In genomic region chr11:96975511-96976378, GRCm38 (mm10) we compare ENCODE assay signal across 9 mouse cellular contexts. TPM values are rescaled to one million over a fixed set of nuclear protein-coding genes. Genes with fewer than 3 reads are reported as not detected.
DNase-seq lines count a peak whose midpoint lies in the region; ATAC-seq and TF ChIP-seq lines count a peak whose summit lies in the region.
"Had no signal": no experiment of that assay in that cellular context is flagged by ENCODE, and none has a peak within 500 bp of the region (broad histone marks: within the 10 kb centered on the region; RNA-seq: fewer than 3 reads in every experiment).

No protein-coding gene starts in this region.

- WGBS in liver, adult 2 months, result 42% methylated on average over 10 of the region's 10 CpGs
- 72% methylated on average over 10 of the region's 10 CpGs for WGBS in hindbrain, embryonic 15.5 days
- WGBS in neural tube, embryonic 12.5 days, result 81% methylated on average over 10 of the region's 10 CpGs

- peaks cover 14% of the 10 kb centered on the region for H3K4me1 ChIP-seq in liver, adult 2 months (ENCODE audit: control insufficient read depth, insufficient read depth, low read length)
- peaks cover 40% of the 10 kb centered on the region for H3K4me1 ChIP-seq in brown adipose tissue, adult 24 weeks (ENCODE audit: control insufficient read depth, insufficient read depth, insufficient read length, low read length)
- peaks cover 46% of the 10 kb centered on the region for H3K4me1 ChIP-seq in hindbrain, embryonic 15.5 days (replicated peaks)
- H3K4me1 ChIP-seq in neural tube, embryonic 12.5 days, result peaks cover 27% of the 10 kb centered on the region

- H3K27me3 ChIP-seq in liver, adult 2 months (ENCODE audit: control insufficient read depth, insufficient read depth, low read length), result no peaks in the 10 kb centered on the region
- no peaks in the 10 kb centered on the region for H3K27me3 ChIP-seq in hindbrain, embryonic 15.5 days
- no peaks in the 10 kb centered on the region for H3K27me3 ChIP-seq in neural tube, embryonic 12.5 days (replicated peaks)

- no peak overlapping the region for H3K4me3 ChIP-seq in liver, adult 2 months (ENCODE audit: insufficient read depth, low read depth, low read length)
- H3K4me3 ChIP-seq in brown adipose tissue, adult 24 weeks (ENCODE audit: insufficient read depth, low read depth, low read length), result peak overlapping the region; percentile 96
- peak overlapping the region; percentile 92 for H3K4me3 ChIP-seq in hindbrain, embryonic 15.5 days
- peak overlapping the region; percentile 90; the same call in 1 of the 2 replicates for H3K4me3 ChIP-seq in neural tube, embryonic 12.5 days

- H3K36me3 ChIP-seq in liver, adult 2 months (ENCODE audit: control insufficient read depth, insufficient read depth, low read length), result no peaks in the 10 kb centered on the region
- H3K36me3 ChIP-seq in hindbrain, embryonic 15.5 days, result no peaks in the 10 kb centered on the region
- H3K36me3 ChIP-seq in neural tube, embryonic 12.5 days, result no peaks in the 10 kb centered on the region

- H3K27ac ChIP-seq in liver, adult 2 months (replicated peaks; ENCODE audit: insufficient read depth, low read depth, low read length), result peak overlapping the region; percentile 98
- peak overlapping the region; percentile 94 for H3K27ac ChIP-seq in brown adipose tissue, adult 24 weeks (replicated peaks; ENCODE audit: low read depth, low read length)
- H3K27ac ChIP-seq in hindbrain, embryonic 15.5 days (replicated peaks), result peak overlapping the region; percentile 99
- no peak overlapping the region; the same call in 1 of the 2 replicates for H3K27ac ChIP-seq in neural tube, embryonic 12.5 days

- no peak for TF ChIP-seq CTCF in liver, adult 2 months (IDR thresholded peaks at IDR 0.05; ENCODE audit: low read depth, low read length)

- H3K4me2 ChIP-seq in hindbrain, embryonic 15.5 days, result peak overlapping the region; percentile 67
- H3K4me2 ChIP-seq in neural tube, embryonic 12.5 days (replicated peaks), result peak overlapping the region; percentile 76

- no peak for ATAC-seq in hindbrain, embryonic 15.5 days (ENCODE audit: low FRiP score, low read depth)
- no peak for ATAC-seq in neural tube, embryonic 12.5 days (ENCODE audit: low FRiP score, low read depth)

- H3K79me2 ChIP-seq in liver, adult 2 months (ENCODE audit: control insufficient read depth, insufficient read depth, low read length), result peaks cover 19% of the 10 kb centered on the region; the same call in 1 of the 2 replicates

- TF ChIP-seq POLR2A in liver, adult 2 months (IDR thresholded peaks at IDR 0.05; ENCODE audit: extremely low read depth, insufficient read depth, low read length), result no peak

- H3K9me3 ChIP-seq in hindbrain, embryonic 15.5 days, result no peaks in the 10 kb centered on the region
- H3K9me3 ChIP-seq in neural tube, embryonic 12.5 days, result no peaks in the 10 kb centered on the region

- peak; percentile 63 for DNase-seq in liver, adult 2 months (ENCODE audit: extremely low read depth, low read depth, low spot score)
- DNase-seq in liver, result no peak
- DNase-seq in frontal cortex, postnatal 36 days (ENCODE audit: low spot score in 2 of 2), result no peak
- no peak for DNase-seq in spleen, postnatal 4 days (ENCODE audit: low spot score in 2 of 2)
- no peak for DNase-seq in cerebellum, postnatal 14 days

- H3K9ac ChIP-seq in liver, adult 2 months (ENCODE audit: low read depth, low read length), result peak overlapping the region; percentile 6; the same call in 1 of the 2 replicates
- H3K9ac ChIP-seq in hindbrain, embryonic 15.5 days, result peak overlapping the region; percentile 92; the same call in 1 of the 2 replicates
- H3K9ac ChIP-seq in neural tube, embryonic 12.5 days, result peak overlapping the region; percentile 87; the same call in 1 of the 2 replicates

RNA-seq across cellular contexts. Expression of gene Sp2, which starts 7.0 kb away (rescaled TPM):
- total RNA-seq in liver, adult 2 months (2014; rRNA removed), result 0.28 and 0.54 TPM in 2 replicates
- 3.4 and 3.8 TPM in 2 replicates for polyA plus RNA-seq in liver, adult 2 months (2012; rRNA removed)
- 11.8 and 13.1 TPM in 2 replicates for polyA plus RNA-seq in brown adipose tissue, adult 24 weeks (2012; ENCODE audit: insufficient read depth, insufficient read length, missing spikeins)
- 16.6 and 18.6 TPM in 2 replicates for polyA plus RNA-seq in hindbrain, embryonic 15.5 days (2015; fragmentation: Nextera tagmentation; extraction: Ambion mirVana)
- 19.3 and 20.4 TPM in 2 replicates for polyA plus RNA-seq in neural tube, embryonic 12.5 days (2016; fragmentation: Nextera tagmentation; extraction: Ambion mirVana)

RNA-seq across cellular contexts. Expression of gene Pnpo, which starts 32.0 kb away (rescaled TPM):
- 113 and 126 TPM in 2 replicates for total RNA-seq in liver, adult 2 months (2014; rRNA removed)
- polyA plus RNA-seq in liver, adult 2 months (2012; rRNA removed), result 170 and 175 TPM in 2 replicates
- polyA plus RNA-seq in brown adipose tissue, adult 24 weeks (2012; ENCODE audit: insufficient read depth, insufficient read length, missing spikeins), result 19.8 and 25.7 TPM in 2 replicates
- polyA plus RNA-seq in hindbrain, embryonic 15.5 days (2015; fragmentation: Nextera tagmentation; extraction: Ambion mirVana), result 30.4 and 32.5 TPM in 2 replicates
- 18.3 and 18.9 TPM in 2 replicates for polyA plus RNA-seq in neural tube, embryonic 12.5 days (2016; fragmentation: Nextera tagmentation; extraction: Ambion mirVana)

RNA-seq across cellular contexts. Expression of gene Sp6, which starts 37.4 kb away (rescaled TPM):
- under 0.01 and 0.09 TPM in 2 replicates for total RNA-seq in liver, adult 2 months (2014; rRNA removed)
- polyA plus RNA-seq in liver, adult 2 months (2012; rRNA removed), result 0.04 and 0.05 TPM in 2 replicates
- not detected in 2 replicates for polyA plus RNA-seq in brown adipose tissue, adult 24 weeks (2012; ENCODE audit: insufficient read depth, insufficient read length, missing spikeins)
- polyA plus RNA-seq in hindbrain, embryonic 15.5 days (2015; fragmentation: Nextera tagmentation; extraction: Ambion mirVana), result 0.43 and 0.62 TPM in 2 replicates
- 0.23 and 0.34 TPM in 2 replicates for polyA plus RNA-seq in neural tube, embryonic 12.5 days (2016; fragmentation: Nextera tagmentation; extraction: Ambion mirVana)

RNA-seq across cellular contexts. Expression of gene Prr15l, which starts 47.8 kb away (rescaled TPM):
- 0.34 and 0.46 TPM in 2 replicates for total RNA-seq in liver, adult 2 months (2014; rRNA removed)
- polyA plus RNA-seq in liver, adult 2 months (2012; rRNA removed), result 0.60 and 0.64 TPM in 2 replicates
- polyA plus RNA-seq in brown adipose tissue, adult 24 weeks (2012; ENCODE audit: insufficient read depth, insufficient read length, missing spikeins), result not detected in 2 replicates
- polyA plus RNA-seq in hindbrain, embryonic 15.5 days (2015; fragmentation: Nextera tagmentation; extraction: Ambion mirVana), result 0.35 and 0.41 TPM in 2 replicates
- polyA plus RNA-seq in neural tube, embryonic 12.5 days (2016; fragmentation: Nextera tagmentation; extraction: Ambion mirVana), result 0.05 and 0.61 TPM in 2 replicates
- total RNA-seq: common myeloid progenitor, adult 5-6 weeks had no signal

RNA-seq across cellular contexts. Expression of gene Scrn2, which starts 54.0 kb away (rescaled TPM):
- total RNA-seq in liver, adult 2 months (2014; rRNA removed), result 39.5 and 41.9 TPM in 2 replicates
- polyA plus RNA-seq in liver, adult 2 months (2012; rRNA removed), result 56.6 and 58.3 TPM in 2 replicates
- 13.1 and 13.4 TPM in 2 replicates for polyA plus RNA-seq in brown adipose tissue, adult 24 weeks (2012; ENCODE audit: insufficient read depth, insufficient read length, missing spikeins)
- polyA plus RNA-seq in hindbrain, embryonic 15.5 days (2015; fragmentation: Nextera tagmentation; extraction: Ambion mirVana), result 14.5 and 15.1 TPM in 2 replicates
- polyA plus RNA-seq in neural tube, embryonic 12.5 days (2016; fragmentation: Nextera tagmentation; extraction: Ambion mirVana), result 19.8 and 21.9 TPM in 2 replicates

Comparison
In these comparisons a context has a peak if more than half of its experiments do, and no peak if none do; other contexts are left out.
1. H3K9ac ChIP-seq: peak in every context shown above with its lines; median percentile 92 in hindbrain, embryonic 15.5 days; 87 in neural tube, embryonic 12.5 days; 6 in liver, adult 2 months.